Mouse (Mus musculus): Measurements from ENCODE around the gene Stim1.

GRCm38 (mm10) chr7:102444301-102444700, 176.7 kb downstream of the Stim1 start:
- TF ChIP-seq SRF (IDR thresholded peaks at IDR 0.05; ENCODE audit: control insufficient read depth, insufficient read length, low read depth) = no peak
- no peak for TF ChIP-seq USF1 (IDR thresholded peaks at IDR 0.05; ENCODE audit: low read depth)
- no peak for TF ChIP-seq POLR2A (IDR thresholded peaks at IDR 0.05; ENCODE audit: insufficient read length, low read depth)
- TF ChIP-seq E2F4 (IDR thresholded peaks at IDR 0.05; ENCODE audit: insufficient read depth) = no peak
- no peak for TF ChIP-seq MYOG (IDR thresholded peaks at IDR 0.05; ENCODE audit: control insufficient read depth in 1 of 3, insufficient read depth in 1 of 3, insufficient read length in 2 of 3, low read depth in 2 of 3)
- TF ChIP-seq MAX (IDR thresholded peaks at IDR 0.05; ENCODE audit: low read depth) = no peak
- TF ChIP-seq MYOD1 (IDR thresholded peaks at IDR 0.05; ENCODE audit: control insufficient read depth in 1 of 3, insufficient read length in 2 of 3, low read depth in 2 of 3) = no peak
- TF ChIP-seq POLR2AphosphoS2 (IDR thresholded peaks at IDR 0.05; ENCODE audit: insufficient read length, low read depth) = no peak
- no peak for TF ChIP-seq TCF12 (IDR thresholded peaks at IDR 0.05; ENCODE audit: insufficient read depth, poor library complexity, severe bottlenecking)
- no peak for TF ChIP-seq CEBPB (IDR thresholded peaks at IDR 0.05; ENCODE audit: insufficient read depth, poor library complexity, severe bottlenecking)

Measured in myocyte (in vitro differentiated cells).